Mouse (Mus musculus): ENCODE results near the gene Fam205a1.
"Not testable (repeated sequence)": the region's sequence is repeated elsewhere in the genome, so short reads cannot be mapped to it uniquely, and the experiment has no call there.

Gene Fam205a1

DNA sequence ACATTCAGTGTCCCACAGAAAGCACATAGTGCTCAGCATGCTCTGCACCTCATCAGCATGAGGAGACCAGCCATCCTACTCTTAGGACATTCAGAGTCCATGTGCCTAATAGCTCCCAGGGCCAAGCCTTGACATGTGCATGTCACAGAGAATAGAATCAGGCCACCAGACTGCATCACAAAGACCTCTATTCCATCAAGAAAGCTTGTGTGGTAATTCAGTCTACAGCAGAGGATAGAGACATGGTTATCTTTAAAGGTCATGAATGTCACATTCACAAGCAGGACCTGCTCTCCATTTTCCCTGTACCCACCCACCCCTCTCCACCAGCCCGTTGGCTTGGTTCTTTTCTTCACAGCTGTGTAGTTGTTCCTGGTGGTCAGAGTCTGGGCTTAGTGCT is at the start of gene Fam205a1:
Gene Fam205a1 (minus strand): TSS at position 101 of the 400 bp plus-strand sequence.
- not testable (repeated sequence) for DNase-seq

DNA sequence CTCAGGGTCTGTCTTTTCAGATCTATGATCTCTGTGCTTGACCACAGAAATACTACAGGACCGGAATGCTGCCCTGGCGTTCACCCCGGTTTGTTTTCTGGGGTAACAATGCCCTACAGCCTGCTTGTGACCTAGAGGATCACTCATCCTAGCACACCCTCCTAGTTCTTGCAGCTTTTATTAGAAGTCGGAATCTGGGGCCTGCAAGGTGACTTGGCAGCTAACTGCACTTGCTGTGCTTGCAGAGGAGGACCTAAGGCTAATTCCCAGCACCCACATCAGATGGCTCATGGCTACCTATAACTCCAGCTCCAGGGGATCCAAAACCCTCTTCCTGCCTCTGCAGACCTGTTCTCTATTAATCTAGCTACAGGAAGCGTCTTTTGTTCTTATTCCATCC is 49.0 kb upstream of the Fam205a1 start:
- DNase-seq, result no peak

DNA sequence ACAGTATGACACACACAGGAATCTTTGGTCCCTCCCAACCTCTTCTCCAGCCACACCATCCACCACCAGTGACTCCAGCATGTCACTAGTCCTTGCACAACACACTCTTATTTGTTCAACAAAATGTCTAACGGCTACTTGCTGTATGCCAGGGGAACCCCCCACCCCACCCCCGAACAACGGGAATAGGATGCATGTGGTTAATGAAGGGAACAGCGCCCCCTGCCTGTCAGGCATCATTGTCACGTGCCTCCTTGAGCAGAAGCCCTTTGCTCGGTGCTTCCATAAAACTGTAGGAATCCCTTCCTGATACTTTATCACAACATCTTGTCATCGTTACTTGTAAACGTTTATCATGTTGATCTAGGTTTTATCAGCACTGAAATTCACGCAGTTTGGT is 48.5 kb upstream of the Fam205a1 start:
- no peak for DNase-seq

DNA sequence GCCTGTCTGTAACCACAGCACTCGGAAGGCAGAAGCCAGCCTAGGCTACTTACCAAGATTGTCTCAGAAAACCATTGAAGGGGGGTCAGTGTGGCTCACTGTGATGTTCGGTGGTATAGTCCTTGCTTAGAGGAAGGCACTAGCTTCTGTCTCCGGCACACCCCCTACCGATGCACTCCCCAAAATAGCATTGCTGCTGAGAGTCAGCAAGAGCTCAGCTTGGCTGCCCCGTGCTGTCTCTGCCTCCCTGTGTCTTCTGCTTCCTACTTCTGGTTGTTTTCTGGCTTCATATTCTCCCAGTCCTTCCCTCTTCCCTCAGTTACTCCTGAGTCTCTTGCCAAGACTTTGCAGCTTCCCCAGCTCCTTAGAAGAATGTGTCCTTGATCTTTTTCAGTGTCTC is 47.2 kb upstream of the Fam205a1 start:
- no peak for DNase-seq

DNA sequence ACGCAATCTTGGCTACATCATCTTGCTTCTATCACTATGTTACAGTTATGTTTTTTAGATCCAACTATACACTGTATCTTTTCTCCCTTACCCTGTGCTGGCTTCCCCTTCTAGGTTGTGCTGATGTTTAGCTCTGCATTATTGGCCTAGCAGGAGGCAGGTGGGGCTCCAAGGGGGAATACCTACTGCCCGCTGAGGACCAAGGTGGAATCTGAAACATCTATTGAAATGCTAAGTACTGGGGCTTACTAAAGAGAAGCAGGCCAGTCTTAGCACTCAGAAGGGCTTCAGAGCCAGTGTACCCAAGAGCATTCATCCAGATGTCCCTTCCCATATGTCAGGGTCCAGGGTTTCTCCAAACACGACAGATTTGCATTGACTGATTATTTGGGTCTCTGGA is 45.2 kb upstream of the Fam205a1 start:
- DNase-seq, result no peak

DNA sequence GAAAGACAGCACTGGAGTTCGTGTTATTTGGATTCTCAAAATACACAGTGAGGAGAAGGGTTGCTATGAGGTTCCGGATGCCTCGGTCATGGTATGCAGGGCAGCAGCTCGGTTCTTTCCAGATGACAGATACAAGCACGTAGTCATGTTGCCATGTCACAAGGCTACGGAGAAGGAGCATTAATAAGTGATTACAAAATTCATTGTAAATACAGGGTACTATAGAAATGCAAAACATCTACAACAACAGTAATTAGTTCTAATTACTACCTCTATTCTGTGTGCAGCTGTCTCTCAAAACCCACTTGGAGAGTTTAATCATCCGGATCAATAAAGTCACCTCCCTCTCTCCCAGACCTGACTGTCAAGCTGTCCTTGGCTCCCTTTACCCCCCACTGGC is 41.4 kb upstream of the Fam205a1 start:
- DNase-seq, result no peak

DNA sequence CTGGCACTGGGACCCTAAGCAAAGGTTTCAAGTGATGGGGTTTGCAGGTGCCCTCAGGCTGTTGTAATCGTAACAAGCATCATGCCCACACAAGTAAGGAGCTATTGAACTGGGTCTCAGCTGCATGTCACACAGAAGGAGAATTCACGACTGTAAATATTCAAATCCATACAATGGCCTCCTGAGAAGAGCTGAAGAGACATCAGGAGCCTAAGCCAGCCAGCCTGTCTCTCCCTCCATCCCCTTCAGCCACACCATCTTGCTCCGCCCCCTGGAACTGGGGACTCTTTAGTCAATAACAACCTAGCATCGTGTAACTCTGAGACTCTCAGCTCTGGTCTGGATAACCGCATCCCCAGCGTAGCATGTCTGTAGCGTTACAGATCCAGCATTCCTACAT is 37.5 kb upstream of the Fam205a1 start:
- no peak for DNase-seq

DNA sequence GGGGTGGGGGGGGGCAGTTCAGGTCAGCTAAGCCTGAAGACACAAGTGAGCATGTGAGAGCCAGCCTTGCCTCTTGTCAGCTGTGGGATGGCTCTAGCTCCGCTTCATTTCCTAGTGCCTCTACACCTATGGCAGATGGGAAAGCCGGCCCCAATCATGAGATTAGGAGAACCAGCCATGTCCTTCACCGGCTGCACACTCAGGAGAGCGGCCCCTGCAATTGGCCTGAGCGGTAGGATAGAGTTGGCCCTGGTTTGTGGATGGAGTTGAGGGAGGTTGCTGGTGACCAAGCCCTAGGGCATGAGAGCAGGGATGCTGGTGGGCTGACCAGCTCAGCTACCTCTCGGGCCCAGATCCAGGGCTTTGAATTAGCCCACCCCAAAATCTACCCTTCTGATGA is 35.1 kb upstream of the Fam205a1 start:
- no peak for DNase-seq

DNA sequence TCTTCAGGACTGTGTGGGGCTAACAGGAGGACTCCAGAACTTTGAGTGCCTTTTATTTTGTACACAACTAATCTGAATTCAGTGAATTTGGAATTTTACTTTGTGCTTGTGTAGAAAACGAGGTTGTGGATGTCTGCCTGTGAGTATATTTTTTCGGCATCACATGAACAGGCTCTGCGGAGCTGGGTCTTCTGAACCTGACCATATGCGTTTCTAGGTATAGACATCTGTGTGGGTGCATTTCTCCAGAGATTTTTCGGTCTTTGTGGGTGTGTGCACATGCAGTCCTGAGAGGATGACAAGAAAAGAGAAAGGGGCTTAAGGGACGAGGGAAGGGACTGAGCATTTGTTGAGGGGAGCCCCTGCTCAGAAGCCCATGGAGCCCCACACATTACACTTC is 33.2 kb upstream of the Fam205a1 start:
- no peak for DNase-seq

DNA sequence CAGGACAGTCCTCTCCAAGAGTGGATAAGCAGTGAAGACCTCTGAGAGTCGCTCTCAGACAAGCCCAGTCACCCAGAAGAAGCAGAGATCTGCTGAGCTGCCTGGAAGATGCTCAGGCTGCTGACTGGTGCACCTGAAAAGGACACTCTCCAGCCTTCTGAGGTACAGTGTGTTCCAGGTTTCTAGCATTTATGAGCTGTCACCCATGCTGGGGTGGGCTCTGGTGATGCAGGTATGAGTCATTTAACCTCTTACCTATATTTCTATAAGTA is 26.9 kb upstream of the Fam205a1 start:
- DNase-seq, result no peak

DNA sequence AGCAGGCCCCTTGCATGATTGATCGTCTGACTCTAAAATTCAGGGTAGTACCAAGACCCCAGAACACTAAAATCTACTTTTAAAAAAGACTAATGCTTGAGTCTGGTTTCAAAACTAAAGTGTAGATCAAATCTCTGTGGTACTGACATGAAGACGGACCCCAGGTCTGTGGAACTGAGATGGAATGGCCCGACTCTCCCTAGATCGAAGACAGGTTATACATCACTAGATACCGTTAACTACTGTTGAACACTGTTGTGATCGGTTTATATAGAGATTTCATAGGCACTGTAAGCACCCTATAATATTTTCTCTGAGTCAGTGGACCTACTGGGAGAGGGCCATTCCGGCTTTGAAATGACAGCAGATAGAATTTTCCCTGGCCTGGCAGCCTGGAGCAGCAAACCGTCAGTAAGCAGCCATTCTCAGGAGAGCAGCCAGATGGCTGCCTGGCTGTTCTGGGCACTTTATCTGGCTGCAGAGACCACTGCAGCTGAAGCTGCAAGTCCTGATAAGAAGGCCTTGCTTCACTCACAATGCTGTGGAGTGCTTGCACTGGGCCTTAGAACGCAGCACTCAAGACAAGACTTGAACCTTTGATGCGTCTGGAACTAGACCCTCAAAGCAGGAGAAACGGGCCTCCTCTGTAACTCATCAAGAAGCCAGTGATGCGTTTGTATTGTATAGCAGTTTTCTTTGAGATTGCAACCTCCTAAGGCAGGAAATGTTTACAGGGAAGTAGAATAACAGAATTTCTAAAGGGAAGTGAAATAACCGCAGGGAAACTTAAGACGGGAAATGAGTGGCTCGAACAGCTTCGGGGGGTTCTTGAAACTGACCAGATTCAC is 26.4 kb upstream of the Fam205a1 start:
- no peak for DNase-seq

DNA sequence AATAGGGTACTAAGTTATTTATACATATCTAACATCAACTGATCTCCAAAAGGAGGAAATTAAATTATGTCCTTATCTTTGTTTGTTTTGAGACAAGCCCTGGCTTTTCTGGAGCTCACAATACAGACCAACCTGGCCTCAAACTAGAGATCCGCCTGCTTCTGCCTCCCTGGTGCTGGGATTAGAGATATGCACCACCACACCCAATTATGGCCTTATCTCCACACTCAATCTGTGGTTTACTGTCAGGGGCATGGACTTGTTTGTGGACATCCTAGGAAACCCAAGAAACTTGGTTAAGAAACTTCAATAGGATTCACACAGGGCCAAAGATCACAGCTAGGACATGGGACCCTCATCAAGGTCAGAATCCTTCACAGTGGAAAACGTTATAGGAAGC is 24.0 kb upstream of the Fam205a1 start:
- DNase-seq, result no peak

DNA sequence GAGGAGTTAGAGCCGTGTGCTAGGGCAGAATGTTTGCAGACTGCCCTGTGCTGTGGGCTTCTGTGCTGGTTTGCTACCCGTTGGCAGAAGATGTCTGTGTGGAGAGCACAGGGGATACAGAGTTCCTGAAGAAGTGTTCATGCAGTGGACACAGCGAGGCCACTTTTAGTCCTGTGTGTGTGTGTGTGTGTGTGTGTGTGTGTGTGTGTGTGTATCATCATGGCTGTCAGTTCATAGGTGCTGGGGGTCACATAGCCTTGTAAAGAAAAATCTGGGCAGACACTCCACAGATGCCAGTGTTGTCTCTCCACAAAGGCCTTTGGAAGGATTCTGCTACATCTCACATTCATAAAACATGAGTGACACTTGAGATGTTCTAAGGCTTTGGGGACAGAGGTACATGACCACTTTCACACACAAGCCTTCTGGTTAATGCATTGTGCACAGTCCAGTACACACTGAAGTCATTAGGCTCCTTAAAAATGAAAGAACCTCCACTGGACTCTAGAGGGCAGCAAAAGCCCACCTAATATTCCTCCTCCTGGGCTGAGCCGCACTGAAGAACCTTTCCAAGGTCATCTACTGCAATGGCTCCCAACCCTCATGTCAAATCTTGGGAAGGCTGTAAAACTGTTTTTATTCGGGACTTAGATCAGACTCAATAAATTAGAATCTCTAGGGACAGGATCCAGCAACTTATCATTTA is 23.1 kb upstream of the Fam205a1 start:
- peak; percentile 72 for DNase-seq

DNA sequence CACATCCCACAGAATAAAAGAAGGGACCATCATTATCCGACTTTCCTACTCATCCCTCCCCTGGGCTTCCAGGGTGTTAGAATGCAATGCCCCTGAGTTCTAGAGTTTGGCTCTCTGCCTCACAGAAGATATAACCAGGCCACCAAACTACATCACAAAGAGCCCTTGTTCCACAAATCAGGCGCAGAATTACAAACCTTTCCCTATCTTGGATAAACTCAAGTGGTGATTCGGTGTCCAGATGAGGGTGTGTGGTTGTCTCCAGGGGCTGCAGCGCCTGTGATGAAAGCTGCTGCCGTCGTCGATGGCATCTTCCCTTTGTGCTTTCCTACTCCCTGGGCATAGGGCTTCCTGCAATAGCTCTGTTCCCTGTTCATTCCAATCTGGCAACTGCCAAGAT is 20.4 kb upstream of the Fam205a1 start, which contains the start of gene Fam205c:
Gene Fam205c (minus strand): TSS at position 101 of the 400 bp plus-strand sequence.
- DNase-seq, result no peak

DNA sequence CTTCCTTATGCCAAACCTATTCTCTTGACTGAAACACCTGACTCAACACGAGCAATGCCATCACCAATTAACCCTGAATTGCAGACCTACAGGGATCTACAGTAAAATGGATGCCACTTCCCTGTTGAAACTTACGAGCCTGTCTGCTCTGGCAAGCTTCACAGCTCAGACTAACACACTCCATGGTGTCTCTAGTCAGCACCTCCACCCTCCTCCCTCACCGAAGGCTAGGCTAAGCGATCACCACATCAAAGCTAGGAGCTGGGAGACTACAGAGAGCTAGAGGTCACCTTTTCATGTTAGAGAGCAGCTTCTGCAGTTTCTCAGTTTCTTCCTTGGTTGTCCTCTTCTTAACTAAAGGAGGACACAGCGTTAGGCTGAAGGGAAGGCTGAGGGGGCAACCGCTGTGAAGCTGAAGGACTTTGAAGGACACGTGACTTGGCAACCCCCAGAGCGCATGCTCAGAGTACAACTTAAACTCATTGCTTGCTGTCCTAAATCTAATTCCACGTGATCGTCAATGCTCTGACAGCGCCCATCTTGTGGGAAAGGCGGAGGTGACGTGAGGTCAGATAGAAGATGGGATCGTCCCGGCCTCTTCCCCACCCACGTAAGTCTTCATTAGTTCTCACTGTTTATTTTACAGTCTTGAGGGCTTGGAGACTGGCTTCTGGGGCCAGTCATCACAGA is 19.2 kb upstream of the Fam205a1 start:
- DNase-seq, result peak; percentile 13

DNA sequence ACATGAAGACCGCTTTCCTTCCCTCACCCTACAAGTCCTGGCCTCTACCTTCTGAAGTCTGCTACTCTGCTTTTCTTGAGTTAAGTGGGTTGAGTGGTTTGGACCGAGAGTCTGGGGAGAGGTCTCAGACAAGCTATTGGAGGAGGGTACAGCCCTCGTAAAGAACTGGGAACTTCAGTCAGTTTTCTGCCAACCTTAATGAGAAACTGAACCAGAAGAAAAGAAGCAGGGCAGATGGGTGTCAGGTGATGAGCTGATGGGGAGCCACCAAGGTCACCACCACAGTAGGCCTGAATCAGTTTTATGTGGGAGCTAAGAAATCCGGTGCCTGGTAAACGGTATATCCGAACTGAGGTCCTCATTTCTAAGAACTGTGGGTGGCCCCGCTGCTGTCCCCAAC is 18.5 kb upstream of the Fam205a1 start:
- no peak for DNase-seq

DNA sequence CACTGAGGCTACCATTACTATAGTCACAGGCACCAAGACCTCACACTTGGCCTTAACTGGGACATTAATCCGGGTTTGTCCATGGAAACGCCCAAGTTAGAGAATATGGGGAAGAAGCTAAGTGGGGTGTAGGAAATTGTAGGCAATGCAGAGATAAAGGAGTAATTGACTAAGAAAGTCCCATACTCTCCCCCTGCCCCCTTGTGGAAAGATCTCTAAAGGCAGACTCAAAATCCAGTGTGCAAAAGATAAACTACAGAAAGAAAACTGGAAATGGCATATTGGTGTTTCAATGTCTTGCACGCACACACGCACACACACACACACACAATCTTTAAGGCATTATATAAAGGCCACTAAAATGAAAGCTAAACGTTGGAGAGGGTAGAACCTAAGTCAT is 17.1 kb upstream of the Fam205a1 start:
- no peak for DNase-seq

DNA sequence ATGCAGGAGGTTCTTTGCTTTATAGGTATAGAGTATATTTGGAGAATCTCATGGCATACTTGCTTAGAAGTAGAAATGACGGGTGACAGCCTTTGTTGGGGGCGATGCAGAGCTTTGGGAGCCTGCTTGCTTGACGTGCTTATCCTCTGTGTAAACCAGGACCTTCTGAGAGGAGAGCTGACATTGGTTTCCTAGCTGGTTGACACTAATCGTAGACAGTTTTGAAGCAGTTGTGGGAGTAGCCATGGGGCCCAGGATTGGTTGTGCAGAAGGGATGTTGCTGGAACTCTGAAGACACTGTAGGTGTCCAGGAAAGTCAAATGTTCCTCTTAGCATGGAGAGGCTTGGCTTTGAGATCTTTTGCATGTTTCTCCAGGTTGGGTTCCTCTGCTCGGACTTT is 14.5 kb upstream of the Fam205a1 start:
- DNase-seq, result no peak

DNA sequence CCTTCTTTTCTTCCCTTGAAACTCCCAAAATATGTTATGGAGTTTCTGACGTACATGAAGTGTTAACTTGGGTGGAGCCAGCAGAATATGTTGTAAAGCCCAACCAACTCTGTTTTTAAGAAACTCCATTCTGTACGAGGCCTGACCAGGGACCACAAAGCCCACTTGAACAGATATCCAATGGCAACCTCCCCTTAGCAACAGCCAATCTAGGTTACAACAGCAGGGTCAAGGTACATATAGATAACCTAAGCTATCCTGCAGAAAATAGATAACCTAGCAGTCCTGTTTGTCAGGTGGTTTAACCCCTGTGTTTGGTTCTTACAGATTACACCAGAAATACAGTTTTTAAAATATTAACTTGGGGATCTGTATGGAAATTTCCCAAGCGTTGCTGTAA is 13.7 kb upstream of the Fam205a1 start:
- DNase-seq, result no peak

DNA sequence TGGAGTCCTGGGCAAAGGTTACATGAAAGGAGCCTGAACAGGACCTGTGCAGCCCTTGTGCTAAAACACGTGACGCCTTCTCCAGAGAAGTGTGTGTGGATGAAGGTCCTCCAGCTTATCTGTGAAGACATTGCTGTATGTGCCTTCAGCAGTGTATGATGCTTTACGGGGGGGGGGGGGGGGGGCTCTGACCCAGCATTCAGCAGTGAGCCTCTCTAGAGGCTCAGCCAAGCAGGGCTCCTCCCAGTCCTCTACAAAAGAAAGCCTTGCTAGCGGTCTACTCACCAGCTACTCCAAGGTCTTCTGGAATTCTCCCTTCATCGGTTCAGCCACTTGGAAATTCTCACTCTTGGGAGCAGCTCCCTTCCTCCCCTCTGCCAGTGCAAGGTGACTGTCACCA is 9.8 kb upstream of the Fam205a1 start:
- DNase-seq, result not testable (repeated sequence)

DNA sequence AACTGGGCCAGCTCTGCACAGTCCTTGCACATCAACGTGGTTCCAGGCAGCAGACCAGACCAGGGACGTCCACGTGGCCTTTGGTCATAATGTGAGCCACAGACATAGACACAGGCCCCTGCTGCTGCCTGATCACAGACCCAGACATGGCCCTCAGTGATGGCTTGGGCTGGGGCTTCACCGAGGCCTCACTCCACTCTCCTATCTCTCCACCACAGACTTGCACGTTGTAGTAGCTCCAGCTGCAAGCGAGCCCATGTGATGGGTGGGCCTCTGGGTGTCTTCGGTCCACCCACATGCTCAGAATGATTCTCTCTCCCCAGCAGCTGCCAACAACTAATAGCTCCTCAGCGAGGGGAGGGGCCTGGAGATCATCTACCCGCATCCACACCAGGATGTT is 6.8 kb upstream of the Fam205a1 start:
- DNase-seq, result not testable (repeated sequence)

DNA sequence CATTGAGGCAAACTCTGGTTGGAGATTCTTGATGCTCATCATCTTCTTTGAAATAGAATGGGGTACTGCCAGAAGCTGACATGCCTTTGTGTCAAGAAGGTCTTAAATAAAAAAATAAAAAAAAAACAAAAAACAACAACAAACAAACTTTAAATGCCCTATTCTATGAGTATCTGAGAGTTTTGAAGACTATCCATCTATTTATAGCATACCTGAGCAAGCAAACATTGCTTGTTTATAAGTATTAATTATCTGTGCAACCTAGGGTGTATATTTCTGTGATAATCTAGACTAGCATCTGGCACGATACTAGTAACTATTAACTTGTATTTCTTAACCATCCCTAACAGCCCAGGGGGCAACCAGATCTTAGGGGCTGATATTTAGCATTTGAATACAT is 3.0 kb upstream of the Fam205a1 start, which contains the start of gene Gm12394:
Gene Gm12394 (minus strand): TSS at position 101 of the 400 bp plus-strand sequence.
- not testable (repeated sequence) for DNase-seq
